Mouse (Mus musculus) Patski (cell line): ENCODE results near the gene Edem1. TPM values are rescaled to one million over a fixed set of nuclear protein-coding genes. Genes with fewer than 3 reads are reported as not detected.
"Not testable (repeated sequence)": the region's sequence is repeated elsewhere in the genome, so short reads cannot be mapped to it uniquely, and the experiment has no call there.

ENCODE experiments used
- ATAC-seq: fragments of 100-300 bp; one replicate; pipeline ENCODE4 v1.8.0; 2021
- CTCF ChIA-PET: fragments of 350-600 bp; sonication (Branson Sonifier 250); formaldehyde crosslinking; loops from one replicate; lab custom pipeline; 2022; ENCODE audit warnings: inconsistent platforms; lab: Charles Lee
- POLR2A ChIA-PET: fragments of 350-600 bp; sonication (Branson Sonifier 250); formaldehyde crosslinking; loops from one replicate; lab custom pipeline; 2022; ENCODE audit warnings: antibody characterized with exemption, inconsistent platforms; lab: Charles Lee
- DNase-seq: peaks from one replicate; pipeline ENCODE4 v3.0.0-alpha.2; 2011; ENCODE audit warnings: low read depth, low spot score
- H3K27me3 ChIP-seq: fragments of 371-371 bp; one replicate; pipeline ENCODE4 v1.5.1; 2021
- CTCF ChIP-seq: fragments of 100-300 bp; IDR thresholded peaks from one replicate; pipeline ENCODE4 v1.5.1; 2021
- in situ Hi-C: fragments of 300-500 bp; cut with MboI; formaldehyde crosslinking; loops from 3 replicates; pipeline ENCODE4 v1.11.1; 2018; ENCODE audit warnings: low pct_unique_long_range_greater_than_20kb, mixed read lengths
- polyA plus RNA-seq: library from polyadenylated mRNA; unstranded; gene quantifications from one replicate; pipeline ENCODE4 v1.2.3, GENCODE M21; 2021

The Edem1 gene
- polyA plus RNA-seq, 1 experiment from 2014 or later, result 32.6 TPM

GRCm38 (mm10) chr6:108843664-108844063, 15.2 kb downstream of the Edem1 start:
- in situ Hi-C loops, result no loop called here
- no peaks in the 10 kb centered on the region for H3K27me3 ChIP-seq
- no peak for TF ChIP-seq CTCF
- DNase-seq (peak; percentile 37), ATAC-seq (peak; percentile 73)
- ChIA-PET CTCF (interaction anchor here (0.7 to 1.9 kb wide), 5 partner anchors 10 to 50 kb away, joined by 3 to 7 read pairs (median 3); no protein-coding TSS in a partner anchor), POLR2A (no interaction called here)

- DNase-seq (no peak), ATAC-seq (no peak)
- in situ Hi-C loops, result no loop called here
- ChIA-PET CTCF (interaction anchor here (1.0 to 1.9 kb wide), 5 partner anchors 10 to 110 kb away, joined by 3 to 7 read pairs (median 3); no protein-coding TSS in a partner anchor), POLR2A (no interaction called here)
- H3K27me3 ChIP-seq, result no peaks in the 10 kb centered on the region
- TF ChIP-seq CTCF, result no peak
Measured at GRCm38 (mm10) chr6:108844093-108844492, 15.7 kb downstream of the Edem1 start.

GRCm38 (mm10) chr6:108844771-108845170, 16.3 kb downstream of the Edem1 start:
- ChIA-PET CTCF (interaction anchor here (1.0 kb wide), 1 partner anchor 109 kb away, joined by 3 read pairs; no protein-coding TSS in a partner anchor), POLR2A (interaction anchor here (0.7 kb wide), 1 partner anchor 26 kb away, joined by 3 read pairs; no protein-coding TSS in a partner anchor)

GRCm38 (mm10) chr6:108852088-108852670, 23.7 kb downstream of the Edem1 start:
- ATAC-seq (no peak), DNase-seq (no peak)
- TF ChIP-seq CTCF, result no peak
- POLR2A ChIA-PET, result no interaction called here
- in situ Hi-C loops, result no loop called here
- CTCF ChIA-PET, result interaction anchor here (0.8 to 1.2 kb wide), 4 partner anchors 10 to 30 kb away, joined by 3 to 4 read pairs (median 3); no protein-coding TSS in a partner anchor
- no peaks in the 10 kb centered on the region for H3K27me3 ChIP-seq

More at GRCm38 (mm10) chr6:108844771-108845170, 16.3 kb downstream of the Edem1 start:
- no peak for ATAC-seq
- no peak for TF ChIP-seq CTCF
- H3K27me3 ChIP-seq, result no peaks in the 10 kb centered on the region
- in situ Hi-C loops, result no loop called here
- DNase-seq, result no peak

- ATAC-seq, result no peak
- CTCF ChIA-PET, result interaction anchor here (0.8 to 1.2 kb wide), 4 partner anchors 9 to 29 kb away, joined by 3 to 4 read pairs (median 3); no protein-coding TSS in a partner anchor
- POLR2A ChIA-PET, result no interaction called here
- no peak for TF ChIP-seq CTCF
- in situ Hi-C loops, result no loop called here
- no peaks in the 10 kb centered on the region for H3K27me3 ChIP-seq
- DNase-seq, result no peak
Measured at GRCm38 (mm10) chr6:108852986-108853385, 24.5 kb downstream of the Edem1 start.

- no peaks in the 10 kb centered on the region for H3K27me3 ChIP-seq
- POLR2A ChIA-PET, result no interaction called here
- in situ Hi-C loops, result no loop called here
- ATAC-seq (no peak), DNase-seq (no peak)
- TF ChIP-seq CTCF, result no peak
- CTCF ChIA-PET, result no interaction called here
Measured at GRCm38 (mm10) chr6:108858583-108858982, 30.1 kb downstream of the Edem1 start.

GRCm38 (mm10) chr6:108861226-108861625, 32.8 kb downstream of the Edem1 start:
- in situ Hi-C loops, result no loop called here
- ChIA-PET POLR2A (no interaction called here), CTCF (interaction anchor here (1.3 kb wide), 1 partner anchor 28 kb away, joined by 4 read pairs; no protein-coding TSS in a partner anchor)
- DNase-seq (no peak), ATAC-seq (no peak)
- TF ChIP-seq CTCF, result no peak
- no peaks in the 10 kb centered on the region for H3K27me3 ChIP-seq

- no peak for TF ChIP-seq CTCF
- DNase-seq (no peak), ATAC-seq (no peak)
- CTCF ChIA-PET, result interaction anchor here (1.3 kb wide), 1 partner anchor 10 kb away, joined by 3 read pairs; no protein-coding TSS in a partner anchor
- no peaks in the 10 kb centered on the region for H3K27me3 ChIP-seq
- POLR2A ChIA-PET, result no interaction called here
- in situ Hi-C loops, result no loop called here
Measured at GRCm38 (mm10) chr6:108862548-108862947, 34.1 kb downstream of the Edem1 start.

- DNase-seq, result no peak
- CTCF ChIA-PET, result no interaction called here
Measured at GRCm38 (mm10) chr6:108866317-108866716, 37.9 kb downstream of the Edem1 start.

GRCm38 (mm10) chr6:108869031-108869430, 40.6 kb downstream of the Edem1 start:
- ATAC-seq, CTCF ChIA-PET, DNase-seq, in situ Hi-C loops, POLR2A ChIA-PET, H3K27me3 ChIP-seq: not testable (repeated sequence)

More at GRCm38 (mm10) chr6:108866317-108866716, 37.9 kb downstream of the Edem1 start:
- POLR2A ChIA-PET, result no interaction called here
- no peak for ATAC-seq
- H3K27me3 ChIP-seq, result no peaks in the 10 kb centered on the region
- no peak for TF ChIP-seq CTCF
- in situ Hi-C loops, result no loop called here

- ChIA-PET POLR2A (interaction anchor here (0.5 kb wide), 1 partner anchor 26 kb away, joined by 3 read pairs; no protein-coding TSS in a partner anchor), CTCF (no interaction called here)
- no peak for TF ChIP-seq CTCF
- ATAC-seq (no peak), DNase-seq (no peak)
- no peaks in the 10 kb centered on the region for H3K27me3 ChIP-seq
- in situ Hi-C loops, result no loop called here
Measured at GRCm38 (mm10) chr6:108870421-108870820, 42.0 kb downstream of the Edem1 start.
